Mouse (Mus musculus): ENCODE data around the gene Zbp1.

The Zbp1 gene

GRCm38 (mm10) chr2:173218416-173219141 is at the start of gene Zbp1:
Gene Zbp1, minus strand, starts transcription at chr2:173218923.
- DNase-seq (ENCODE audit: low spot score): no peak

GRCm38 (mm10) chr2:173267562-173267961 is 48.8 kb upstream of the Zbp1 start:
- no peak for DNase-seq (ENCODE audit: low spot score)

GRCm38 (mm10) chr2:173266349-173267112 is 47.8 kb upstream of the Zbp1 start:
- no peak for DNase-seq (ENCODE audit: low spot score)

GRCm38 (mm10) chr2:173265468-173266265 is 46.9 kb upstream of the Zbp1 start:
- no peak for DNase-seq (ENCODE audit: low spot score)

GRCm38 (mm10) chr2:173264467-173265128 is 45.9 kb upstream of the Zbp1 start:
- DNase-seq (ENCODE audit: low spot score): no peak

- no peak for DNase-seq (ENCODE audit: low spot score)
Observed at GRCm38 (mm10) chr2:173263636-173264330, 45.1 kb upstream of the Zbp1 start.

- DNase-seq (ENCODE audit: low spot score): no peak
Observed at GRCm38 (mm10) chr2:173261497-173261896, 42.8 kb upstream of the Zbp1 start.

GRCm38 (mm10) chr2:173258459-173259091 is 39.9 kb upstream of the Zbp1 start:
- DNase-seq (ENCODE audit: low spot score): no peak

GRCm38 (mm10) chr2:173257610-173258009 is 38.9 kb upstream of the Zbp1 start:
- no peak for DNase-seq (ENCODE audit: low spot score)

- no peak for DNase-seq (ENCODE audit: low spot score)
Observed at GRCm38 (mm10) chr2:173256552-173256949, 37.8 kb upstream of the Zbp1 start.

- no peak for DNase-seq (ENCODE audit: low spot score)
Observed at GRCm38 (mm10) chr2:173255810-173256551, 37.3 kb upstream of the Zbp1 start.

GRCm38 (mm10) chr2:173253761-173254662 is 35.3 kb upstream of the Zbp1 start:
- no peak for DNase-seq (ENCODE audit: low spot score)

GRCm38 (mm10) chr2:173251675-173252074 is 33.0 kb upstream of the Zbp1 start:
- DNase-seq (ENCODE audit: low spot score): no peak

- DNase-seq (ENCODE audit: low spot score): no peak
Observed at GRCm38 (mm10) chr2:173251133-173251532, 32.4 kb upstream of the Zbp1 start.

- DNase-seq (ENCODE audit: low spot score): no peak
Observed at GRCm38 (mm10) chr2:173250411-173250810, 31.7 kb upstream of the Zbp1 start.

GRCm38 (mm10) chr2:173249965-173250364 is 31.2 kb upstream of the Zbp1 start:
- no peak for DNase-seq (ENCODE audit: low spot score)

- no peak for DNase-seq (ENCODE audit: low spot score)
Observed at GRCm38 (mm10) chr2:173249386-173249785, 30.7 kb upstream of the Zbp1 start.

- DNase-seq (ENCODE audit: low spot score): no peak
Observed at GRCm38 (mm10) chr2:173248822-173249221, 30.1 kb upstream of the Zbp1 start.

- no peak for DNase-seq (ENCODE audit: low spot score)
Observed at GRCm38 (mm10) chr2:173247911-173248310, 29.2 kb upstream of the Zbp1 start.

All from ovary, postnatal 10 days (tissue).